15 mouse cellular contexts compared by ENCODE assay signal in the genomic region with DNA sequence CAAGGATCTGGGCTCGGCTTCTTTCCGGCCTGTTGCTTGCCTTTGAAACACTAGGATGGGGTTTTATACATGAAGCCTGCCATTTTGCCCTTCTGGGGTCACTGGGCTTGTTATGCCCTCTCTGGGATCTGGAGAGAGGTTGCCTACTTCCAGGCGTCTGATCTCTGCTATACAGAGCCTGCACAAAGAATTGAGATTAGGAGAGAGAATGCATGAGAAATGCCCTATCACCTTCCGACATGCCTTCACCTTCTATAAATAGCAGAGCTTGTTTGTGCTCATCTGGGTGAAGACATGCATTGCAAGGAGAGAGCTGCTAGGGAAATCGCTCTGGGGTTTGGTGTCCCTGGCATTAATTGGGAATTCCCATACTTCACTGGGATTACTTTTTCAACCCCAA.
"Had no signal": no experiment of that assay in that cellular context is flagged by ENCODE, and none has a peak within 500 bp of the region (broad histone marks: within the 10 kb centered on the region; RNA-seq: fewer than 3 reads in every experiment).

No protein-coding gene starts in this region.

- H3K4me3 ChIP-seq: left cerebral cortex, adult 2 months; liver, embryonic 13.5 days; stomach, embryonic 15.5 days had no signal

- H3K4me2 ChIP-seq: liver, embryonic 13.5 days; midbrain, embryonic 11.5 days; stomach, embryonic 15.5 days had no signal

- DNase-seq: kidney, postnatal 10 days; kidney, postnatal 36 days; layer of hippocampus, postnatal 36 days; liver, embryonic 13.5 days; lung, adult 2 months; lung, postnatal 14 days; lung, postnatal 4 days; midbrain, embryonic 14.5 days; right cerebral cortex, adult 18-20 months; right cerebral cortex, postnatal 25 days; spleen, adult 18-20 months; thymus, postnatal 25 days had no signal

- H3K9ac ChIP-seq: liver, embryonic 13.5 days; stomach, embryonic 15.5 days had no signal

- H3K36me3 ChIP-seq: liver, embryonic 13.5 days; stomach, embryonic 15.5 days had no signal

- H3K27me3 ChIP-seq: liver, embryonic 13.5 days; stomach, embryonic 15.5 days had no signal

- H3K27ac ChIP-seq: left cerebral cortex, adult 2 months; liver, embryonic 13.5 days; stomach, embryonic 15.5 days had no signal

- H3K9me3 ChIP-seq: liver, embryonic 13.5 days; stomach, embryonic 15.5 days had no signal

- H3K4me1 ChIP-seq: liver, embryonic 13.5 days; stomach, embryonic 15.5 days had no signal
